Mouse (Mus musculus): ENCODE results near the gene Plvap.

DNA sequence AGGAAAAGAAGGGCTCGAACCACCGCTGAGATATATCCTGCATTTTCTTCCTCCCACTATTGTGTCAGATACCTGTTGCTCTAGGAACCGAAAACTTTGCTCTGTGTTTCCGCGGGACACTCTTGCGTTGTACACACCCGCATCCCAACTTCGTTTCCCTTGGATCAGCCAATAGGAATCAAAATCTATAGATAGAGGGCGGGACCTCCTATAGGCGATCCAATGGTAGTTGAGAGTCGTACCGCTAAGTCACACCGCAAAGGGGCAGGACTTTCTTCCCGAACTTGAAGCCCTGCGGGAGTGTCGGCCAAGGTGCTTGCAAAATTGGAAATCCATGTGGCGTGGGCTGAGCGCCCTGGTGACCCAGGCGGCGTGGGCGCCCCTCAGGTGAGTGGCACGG is 23.1 kb downstream of the Plvap start:
- TF ChIP-seq CTCF (IDR thresholded peaks at IDR 0.05; ENCODE audit: borderline replicate concordance, extremely low read depth, insufficient read depth, insufficient read length) (no peak), POLR2A (IDR thresholded peaks at IDR 0.05; ENCODE audit: borderline replicate concordance, extremely low read depth, insufficient read depth, insufficient read length, poor library complexity, severe bottlenecking) (no peak)
